Mouse (Mus musculus) liver, embryonic 14.5 days (tissue): Measurements from ENCODE around the gene Sncb. TPM values are rescaled to one million over a fixed set of nuclear protein-coding genes. Genes with fewer than 3 reads are reported as not detected.

Experiments used
- ATAC-seq: fragments of 200-750 bp; cut with Nextera tagmentation; 2 replicates; pipeline ENCODE4 v1.8.0; 2017; ENCODE audit warnings: moderate number of reproducible peaks, mild to moderate bottlenecking, moderate library complexity; ENCODE audit not compliant: insufficient read depth
- DNase-seq, 3 experiments: peaks; one replicate each; pipeline ENCODE4 v3.0.0-alpha.2; 2012 to 2013; ENCODE audit warnings: low read depth in 3 of 3, low spot score in 3 of 3
- H3K27ac ChIP-seq: fragments of 300-500 bp; sonication (generic); 2 replicates; pipeline ENCODE4 v1.5.1; 2014; ENCODE audit warnings: moderate library complexity, mild to moderate bottlenecking, control low read depth, inconsistent platforms
- H3K27me3 ChIP-seq: fragments of 300-500 bp; sonication (generic); 2 replicates; pipeline ENCODE4 v1.6.1; 2014; ENCODE audit warnings: mild to moderate bottlenecking, low read length, moderate library complexity; ENCODE audit not compliant: control insufficient read depth, insufficient read depth
- H3K36me3 ChIP-seq: fragments of 300-500 bp; sonication (generic); replicated peaks from 2 replicates; pipeline ENCODE4 v1.6.1; 2014; ENCODE audit warnings: low read depth; ENCODE audit not compliant: control insufficient read depth, insufficient read depth
- H3K4me1 ChIP-seq, 2 experiments: fragments of 200-500 bp in 1 of 2; fragments of 300-500 bp in 1 of 2; sonication (generic) in 1 of 2; replicated peaks; 2 replicates each; pipeline ENCODE4 v1.6.1; 2012 to 2014; ENCODE audit warnings: antibody characterized with exemption in 1 of 2, inconsistent platforms in 1 of 2, low read length in 1 of 2; ENCODE audit not compliant: control insufficient read depth in 2 of 2, insufficient read depth in 2 of 2
- H3K4me2 ChIP-seq: fragments of 300-500 bp; sonication (generic); 2 replicates; pipeline ENCODE4 v1.6.1; 2014; ENCODE audit warnings: low read depth, mild to moderate bottlenecking, control low read depth, moderate library complexity
- H3K4me3 ChIP-seq, 2 experiments: fragments of 200-500 bp in 1 of 2; fragments of 300-500 bp in 1 of 2; sonication (generic) in 1 of 2; 2 replicates each; pipeline ENCODE4 v1.5.1; 2012 to 2014; ENCODE audit warnings: low read depth in 2 of 2, low read length in 2 of 2, mild to moderate bottlenecking in 2 of 2, control low read depth in 1 of 2, inconsistent platforms in 1 of 2, moderate library complexity in 1 of 2; ENCODE audit not compliant: insufficient read depth in 1 of 2
- H3K9ac ChIP-seq: fragments of 300-500 bp; sonication (generic); replicated peaks from 2 replicates; pipeline ENCODE4 v1.6.1; 2014; ENCODE audit warnings: mild to moderate bottlenecking, control low read depth, moderate library complexity
- H3K9me3 ChIP-seq: fragments of 300-500 bp; sonication (generic); 2 replicates; pipeline ENCODE4 v1.6.1; 2016; ENCODE audit warnings: low read length, mixed read lengths; ENCODE audit not compliant: control insufficient read depth
- CTCF ChIP-seq: IDR thresholded peaks from 2 replicates; pipeline ENCODE4 v1.5.1; 2016; ENCODE audit warnings: antibody characterized with exemption, low read depth, control low read depth
- EP300 ChIP-seq: IDR thresholded peaks from 2 replicates; pipeline ENCODE4 v1.6.1; 2016; ENCODE audit warnings: antibody characterized with exemption, low read depth
- WGBS: fragments of 180-500 bp; shearing (Covaris S2); extraction: QIAGEN DNeasy Blood & Tissue Kit; methylation state at CpG from one replicate; pipeline ENCODE4 v1.1.7; 2014; ENCODE audit not compliant: insufficient replicate concordance; 5-methylcytosine and 5-hydroxymethylcytosine counted together
- polyA plus RNA-seq, 2 experiments: library from polyadenylated mRNA; depleted of rRNA in 1 of 2; stranded (reverse) in 1 of 2; unstranded in 1 of 2; fragments of >200 nt; fragmentation: Nextera tagmentation in 1 of 2; extraction: Ambion mirVana in 1 of 2; gene quantifications; 2 replicates each; pipeline versions ENCODE4 v1.2.1 to v1.2.3; 2012 to 2014

The Sncb gene
- polyA plus RNA-seq, 2 experiments, result 0.02 TPM; not detected in 1

- ATAC-seq (no peak), DNase-seq (no peak)
- Histone ChIP-seq H3K27ac (no peak overlapping the region), H3K9me3 (no peaks in the 10 kb centered on the region), H3K36me3 (no peaks in the 10 kb centered on the region), H3K9ac (no peak overlapping the region), H3K4me2 (no peak overlapping the region), H3K4me3 (no peak overlapping the region), H3K4me1 (no peaks in the 10 kb centered on the region), H3K27me3 (no peaks in the 10 kb centered on the region)
- TF ChIP-seq EP300, result no peak
- peak; percentile 31; the same call in 1 of the 2 replicates for TF ChIP-seq CTCF
- 34% methylated on average over 21 of the region's 21 CpGs for WGBS
These were observed 38.9 kb upstream of the Sncb start for GRCm38 (mm10) chr13:54805134-54805838.

- H3K36me3 ChIP-seq, result no peaks in the 10 kb centered on the region
- DNase-seq (no peak), ATAC-seq (no peak)
- H3K4me3 ChIP-seq, result no peak overlapping the region
- H3K9me3 ChIP-seq, result no peaks in the 10 kb centered on the region
- 51% methylated on average over 6 of the region's 6 CpGs for WGBS
- H3K4me1 ChIP-seq, result no peaks in the 10 kb centered on the region
- H3K27ac ChIP-seq, result no peak overlapping the region
- H3K9ac ChIP-seq, result no peak overlapping the region
- TF ChIP-seq CTCF, result peak; percentile 55
- TF ChIP-seq EP300, result no peak
- no peak overlapping the region for H3K4me2 ChIP-seq
- H3K27me3 ChIP-seq, result no peaks in the 10 kb centered on the region
These were observed 36.6 kb upstream of the Sncb start for GRCm38 (mm10) chr13:54803010-54803409.

DNA sequence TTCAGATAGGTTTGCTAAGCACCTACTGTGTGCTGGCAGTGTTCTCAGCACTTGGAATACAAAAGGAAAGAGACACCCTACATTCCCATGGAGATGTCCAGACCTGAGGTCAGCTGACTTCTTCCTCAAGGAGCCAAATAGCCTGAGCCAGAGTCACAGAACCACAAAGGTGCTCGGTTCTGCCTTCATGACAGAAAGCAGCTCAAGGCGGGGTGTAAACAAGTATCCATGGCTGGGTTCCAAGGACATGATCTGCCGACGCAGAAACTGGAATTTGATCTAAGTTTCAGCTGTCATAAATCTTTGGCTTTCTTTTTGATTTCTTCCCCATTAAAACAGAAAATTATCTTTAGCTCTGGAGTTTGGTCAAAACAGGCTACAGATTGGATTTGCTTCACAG lies 33.8 kb upstream of the Sncb start:
- TF ChIP-seq CTCF (no peak), EP300 (no peak)
- Histone ChIP-seq H3K27ac (no peak overlapping the region), H3K4me2 (no peak overlapping the region), H3K4me1 (no peaks in the 10 kb centered on the region), H3K9me3 (no peaks in the 10 kb centered on the region), H3K36me3 (no peaks in the 10 kb centered on the region), H3K27me3 (no peaks in the 10 kb centered on the region), H3K9ac (no peak overlapping the region), H3K4me3 (no peak overlapping the region)
- 56% methylated on average over 4 of the region's 4 CpGs for WGBS
- DNase-seq (no peak), ATAC-seq (no peak)

DNA sequence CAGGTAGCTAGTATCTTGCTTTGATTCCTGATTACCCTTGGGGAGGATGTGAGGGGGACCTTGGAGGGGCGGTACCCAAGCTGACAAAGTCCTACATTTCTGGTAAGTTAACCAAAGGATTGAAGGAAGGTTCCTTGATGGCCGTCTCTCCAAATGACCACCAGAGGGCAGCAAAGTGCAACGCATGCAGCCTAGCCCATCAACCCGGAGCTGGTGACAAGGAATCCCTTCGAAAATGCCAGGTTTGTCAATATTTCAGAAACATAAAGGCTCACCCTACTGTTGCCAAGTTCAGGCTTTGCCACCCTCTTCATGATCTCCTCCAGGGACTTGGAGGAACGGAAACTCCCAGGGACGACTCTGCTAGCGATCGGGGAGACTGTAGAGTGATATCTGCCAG lies 33.3 kb upstream of the Sncb start:
- H3K27ac ChIP-seq, result no peak overlapping the region
- H3K4me1 ChIP-seq, result no peaks in the 10 kb centered on the region
- no peak overlapping the region for H3K4me2 ChIP-seq
- TF ChIP-seq CTCF, result peak; percentile 94
- no peak for TF ChIP-seq EP300
- H3K9me3 ChIP-seq, result no peaks in the 10 kb centered on the region
- 16% methylated on average over 9 of the region's 9 CpGs for WGBS
- H3K4me3 ChIP-seq, result no peak overlapping the region
- H3K36me3 ChIP-seq, result no peaks in the 10 kb centered on the region
- no peak for ATAC-seq
- no peaks in the 10 kb centered on the region for H3K27me3 ChIP-seq
- peak; percentile 25 to 32 (median 30) for DNase-seq
- no peak overlapping the region for H3K9ac ChIP-seq

DNA sequence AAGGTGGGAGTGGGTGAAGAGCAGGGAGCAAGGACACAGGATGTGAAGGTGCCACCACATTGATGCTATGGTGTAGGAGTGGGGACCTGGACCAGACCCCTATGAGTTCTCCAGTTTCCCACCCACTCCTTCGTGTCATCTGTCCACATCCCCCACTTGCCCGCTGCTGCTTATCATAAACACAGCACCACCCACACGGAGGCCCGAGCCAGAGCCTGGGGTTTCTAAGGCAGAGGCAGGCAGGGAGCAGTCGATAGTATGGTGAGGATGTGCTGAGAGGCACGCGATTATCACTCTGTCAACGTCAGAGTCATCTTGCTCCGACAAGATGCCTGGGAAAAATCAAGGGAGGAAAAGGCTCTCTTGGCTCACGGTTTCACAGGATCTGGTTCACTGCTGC lies 32.3 kb upstream of the Sncb start:
- Histone ChIP-seq H3K4me3 (no peak overlapping the region), H3K9ac (no peak overlapping the region), H3K27me3 (no peaks in the 10 kb centered on the region), H3K36me3 (no peaks in the 10 kb centered on the region), H3K9me3 (no peaks in the 10 kb centered on the region), H3K4me2 (no peak overlapping the region), H3K27ac (no peak overlapping the region), H3K4me1 (no peaks in the 10 kb centered on the region)
- DNase-seq (no peak), ATAC-seq (no peak)
- TF ChIP-seq CTCF (no peak), EP300 (no peak)
- 55% methylated on average over 10 of the region's 10 CpGs for WGBS
